Mouse (Mus musculus): ENCODE measurements around the gene Myg1. TPM values are rescaled to one million over a fixed set of nuclear protein-coding genes. Genes with fewer than 3 reads are reported as not detected.

The Myg1 gene
- total and polyA plus RNA-seq, 3 experiments, result 105 to 132 (median 121) TPM

- TF ChIP-seq EP300 (IDR thresholded peaks at IDR 0.05; ENCODE audit: low read length) (no peak), USF2 (conservative IDR thresholded peaks at IDR 0.05; ENCODE audit: low read depth, low read length) (no peak), MAFK (IDR thresholded peaks at IDR 0.05; ENCODE audit: insufficient replicate concordance, low read length) (no peak), HCFC1 (IDR thresholded peaks at IDR 0.05; ENCODE audit: low read depth, low read length) (peak; percentile 87), SMC3 (IDR thresholded peaks at IDR 0.05; ENCODE audit: low read depth, low read length) (no peak), TCF12 (IDR thresholded peaks at IDR 0.05; ENCODE audit: low read depth, low read length) (peak; percentile 96), NELFE (IDR thresholded peaks at IDR 0.05; ENCODE audit: low read depth, low read length) (peak; percentile 74), KAT2A (IDR thresholded peaks at IDR 0.05; ENCODE audit: insufficient replicate concordance, low read length) (0 out of 2 replicates have a peak, but pooled peaks have one; percentile 70), GABPA (IDR thresholded peaks at IDR 0.05; ENCODE audit: insufficient replicate concordance, low read depth, low read length) (peak; percentile 71), USF1 (IDR thresholded peaks at IDR 0.05; ENCODE audit: low read depth, low read length) (no peak), ZKSCAN1 (IDR thresholded peaks at IDR 0.05; ENCODE audit: borderline replicate concordance, low read depth, low read length) (no peak), MAZ (IDR thresholded peaks at IDR 0.05; ENCODE audit: low read depth, low read length) (no peak), MEF2A (IDR thresholded peaks at IDR 0.05; ENCODE audit: borderline replicate concordance, low read depth, low read length) (peak; percentile 48; the same call in 1 of the 2 replicates), ZMIZ1 (IDR thresholded peaks at IDR 0.05; ENCODE audit: low read depth, low read length) (peak; percentile 37; the same call in 1 of the 2 replicates), SIN3A (IDR thresholded peaks at IDR 0.05; ENCODE audit: low read length) (peak; percentile 93), RAD21 (IDR thresholded peaks at IDR 0.05; ENCODE audit: low read depth, low read length) (no peak), JUN (IDR thresholded peaks at IDR 0.05; ENCODE audit: insufficient read depth, low read depth, low read length) (no peak), IRF4 (IDR thresholded peaks at IDR 0.05; ENCODE audit: low read depth, low read length) (peak; percentile 70; the same call in 1 of the 2 replicates), MAX (IDR thresholded peaks at IDR 0.05; ENCODE audit: low read length) (peak; percentile 40; the same call in 1 of the 2 replicates), CHD2 (IDR thresholded peaks at IDR 0.05; ENCODE audit: low read length) (no peak), UBTF (IDR thresholded peaks at IDR 0.05; ENCODE audit: low read depth, low read length) (no peak), JUND (conservative IDR thresholded peaks at IDR 0.05; ENCODE audit: low read depth, low read length) (no peak), RCOR1 (conservative IDR thresholded peaks at IDR 0.05; ENCODE audit: low read depth, low read length) (no peak), NRF1 (IDR thresholded peaks at IDR 0.05; ENCODE audit: low read depth, low read length) (no peak; the same call in 1 of the 2 replicates), ETS1 (conservative IDR thresholded peaks at IDR 0.05; ENCODE audit: low read depth, low read length) (no peak; the same call in 1 of the 2 replicates), ELF1 (IDR thresholded peaks at IDR 0.05; ENCODE audit: low read depth, low read length) (peak; percentile 84), ZC3H11A (IDR thresholded peaks at IDR 0.05; ENCODE audit: low read depth, low read length) (no peak), ZNF384 (IDR thresholded peaks at IDR 0.05; ENCODE audit: low read depth, low read length) (no peak), BHLHE40 (IDR thresholded peaks at IDR 0.05; ENCODE audit: low read depth, low read length) (no peak), TBP (conservative IDR thresholded peaks at IDR 0.05; ENCODE audit: low read depth, low read length) (peak; percentile 92), CHD1 (IDR thresholded peaks at IDR 0.05; ENCODE audit: low read depth, low read length) (no peak), E2F4 (IDR thresholded peaks at IDR 0.05; ENCODE audit: insufficient replicate concordance, low read depth, low read length) (peak; percentile 37; the same call in 1 of the 2 replicates), MYC (IDR thresholded peaks at IDR 0.05; ENCODE audit: low read depth, low read length) (no peak), MXI1 (IDR thresholded peaks at IDR 0.05; ENCODE audit: low read depth, low read length) (0 out of 2 replicates have a peak, but pooled peaks have one; percentile 60), CTCF (conservative IDR thresholded peaks at IDR 0.05 in 1 of 2, IDR thresholded peaks at IDR 0.05 in 1 of 2; ENCODE audit: low read depth in 2 of 2, low read length in 2 of 2) (0 out of 4 replicates have a peak, but pooled peaks of 1 of the 2 experiments have one; percentile 18), POLR2A (IDR thresholded peaks at IDR 0.05; ENCODE audit: low read depth, low read length) (peak; percentile 67), PAX5 (IDR thresholded peaks at IDR 0.05; ENCODE audit: low read length) (no peak), POLR2AphosphoS2 (IDR thresholded peaks at IDR 0.05; ENCODE audit: low read depth, low read length) (no peak)
- dilution Hi-C loops (cut with MboI; ENCODE audit: extremely low pct_ligation_motif_present, extremely low pct_unique_long_range_greater_than_20kb, low sequenced_read_pairs), result no loop called here
- Histone ChIP-seq H3K27ac (ENCODE audit: insufficient read depth, low read depth) (peak within 1 kb of the TSS; percentile 52), H3K4me1 (ENCODE audit: control insufficient read depth in 1 of 2, insufficient read depth in 2 of 2) (peaks cover 4 to 21% of the 10 kb centered on the region in 2 experiments; a peak in 3 of 4 replicates), H3K9me3 (replicated peaks; ENCODE audit: low read length) (no peaks in the 10 kb centered on the region), H3K79me2 (replicated peaks; ENCODE audit: control insufficient read depth, extremely low read depth, insufficient read depth, poor library complexity, severe bottlenecking) (peaks cover 14% of the 10 kb centered on the region; the same call in 1 of the 2 replicates), H3K9ac (ENCODE audit: insufficient read depth, low read depth) (peak within 1 kb of the TSS; percentile 91), H3K4me2 (ENCODE audit: insufficient read depth, low read depth, poor library complexity, severe bottlenecking) (peak within 1 kb of the TSS; percentile 65), H3K4me3 (replicated peaks in 1 of 3; ENCODE audit: low read depth in 2 of 3, low read length in 2 of 3, poor library complexity in 1 of 3) (peak within 1 kb of the TSS; percentile 72 to 98 (median 97)), H3K36me3 (replicated peaks in 1 of 2; ENCODE audit: control insufficient read depth in 1 of 2, insufficient read depth in 1 of 2, low read length in 1 of 2) (peaks cover 39 to 71% of the 10 kb centered on the region in 2 experiments), H3K27me3 (replicated peaks) (no peaks in the 10 kb centered on the region)
- in situ Hi-C loops (cut with MboI; ENCODE audit: low pct_ligation_motif_present, low pct_unique_long_range_greater_than_20kb, low sequenced_read_pairs), result no loop called here
- DNase-seq (ENCODE audit: extremely low read depth), result peak; percentile 81
Measured at GRCm38 (mm10) chr15:102326022-102326576, 5.4 kb upstream of the Myg1 start, which contains the start of gene Pfdn5. Gene Pfdn5 (plus strand): TSS chr15:102326116.
